Mouse (Mus musculus): ENCODE data around the gene Fgfr2. TPM values are rescaled to one million over a fixed set of nuclear protein-coding genes. Genes with fewer than 3 reads are reported as not detected.

Fgfr2 gene
- total RNA-seq, 1 experiment from 2014 or later, result not detected

DNA sequence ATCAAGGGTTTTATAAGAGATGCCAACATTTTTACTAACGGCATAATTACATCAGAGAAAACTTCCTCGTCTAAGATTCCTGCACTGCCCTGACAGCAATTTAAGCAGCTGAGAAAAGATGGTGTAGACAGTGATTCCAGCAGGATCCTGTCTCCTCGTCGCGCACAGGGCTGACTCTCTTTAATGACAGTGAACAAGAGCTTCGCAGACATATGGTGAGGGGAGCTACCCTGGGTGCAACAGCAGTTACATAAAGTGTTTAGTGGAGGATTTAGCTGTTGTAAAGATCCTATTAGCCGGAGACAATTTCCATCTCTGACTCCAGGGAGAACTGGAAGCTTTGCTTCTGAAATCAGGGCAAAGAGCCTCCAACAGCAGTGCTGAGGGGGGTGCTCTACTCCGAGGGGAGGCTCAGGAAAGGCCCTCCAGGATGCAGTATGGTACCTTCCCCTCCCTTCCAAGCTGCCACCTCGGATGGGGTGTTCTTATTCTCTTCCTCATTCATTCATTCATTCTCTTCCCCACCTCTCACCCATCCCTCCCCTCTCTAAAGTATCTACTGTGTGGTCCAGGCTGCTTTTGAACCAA, 63.5 kb downstream of the Fgfr2 start:
- no peak for ATAC-seq (replicated peaks in 1 of 2; ENCODE audit: insufficient read depth in 1 of 2, low FRiP score in 2 of 2, low TSS enrichment in 1 of 2, low read depth in 1 of 2, poor library complexity in 2 of 2, severe bottlenecking in 2 of 2)

DNA sequence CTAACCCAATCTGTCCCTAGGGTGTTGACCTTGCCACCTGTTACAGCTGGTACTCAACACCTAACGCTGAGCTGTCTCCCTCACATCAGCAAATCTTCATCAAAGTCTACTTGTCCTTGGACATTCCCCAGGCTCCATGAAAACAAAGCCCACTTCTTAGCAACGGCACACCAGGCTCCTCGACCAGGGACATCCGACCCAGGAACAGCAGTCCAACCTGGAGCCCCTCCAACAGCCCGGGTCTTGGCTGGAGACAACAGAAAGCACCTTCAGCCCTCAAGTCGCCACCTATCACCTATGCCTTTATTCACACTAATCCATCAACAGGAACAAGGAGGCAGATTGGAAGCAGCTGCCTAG, 64.0 kb downstream of the Fgfr2 start:
- ATAC-seq (replicated peaks in 1 of 2; ENCODE audit: insufficient read depth in 1 of 2, low FRiP score in 2 of 2, low TSS enrichment in 1 of 2, low read depth in 1 of 2, poor library complexity in 2 of 2, severe bottlenecking in 2 of 2), result no peak

DNA sequence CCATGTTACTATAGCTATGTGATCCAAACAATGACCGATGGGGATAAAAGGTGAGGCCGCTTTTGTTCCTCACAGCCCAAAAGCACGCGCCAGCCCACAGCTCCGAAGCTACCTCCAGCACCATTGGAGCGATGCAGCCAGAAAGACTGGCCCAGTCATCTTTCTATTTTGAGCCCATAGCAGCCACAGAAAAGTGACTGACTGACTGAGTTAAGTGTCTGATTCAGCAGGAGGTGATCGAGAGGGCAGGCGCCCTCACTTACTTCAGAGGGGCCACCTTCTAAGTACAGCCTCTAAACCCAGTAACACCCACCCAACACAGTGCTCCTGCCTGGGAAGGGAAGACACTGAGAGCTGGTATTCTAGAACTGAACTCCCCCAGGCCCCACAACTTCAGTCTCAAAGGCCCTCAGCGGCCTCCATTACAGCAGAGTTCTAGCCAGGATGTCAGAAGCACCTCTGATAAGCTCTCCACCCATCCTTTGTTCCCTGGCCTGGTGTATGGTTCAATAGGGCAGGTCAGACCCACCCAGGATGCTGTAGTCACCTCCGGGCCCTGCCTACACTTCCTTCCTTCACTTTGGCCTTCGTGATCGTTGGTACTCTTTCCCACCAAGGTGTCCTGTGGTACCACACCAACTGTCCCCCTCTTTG, 64.5 kb downstream of the Fgfr2 start:
- ATAC-seq (replicated peaks in 1 of 2; ENCODE audit: insufficient read depth in 1 of 2, low FRiP score in 2 of 2, low TSS enrichment in 1 of 2, low read depth in 1 of 2, poor library complexity in 2 of 2, severe bottlenecking in 2 of 2), result no peak

DNA sequence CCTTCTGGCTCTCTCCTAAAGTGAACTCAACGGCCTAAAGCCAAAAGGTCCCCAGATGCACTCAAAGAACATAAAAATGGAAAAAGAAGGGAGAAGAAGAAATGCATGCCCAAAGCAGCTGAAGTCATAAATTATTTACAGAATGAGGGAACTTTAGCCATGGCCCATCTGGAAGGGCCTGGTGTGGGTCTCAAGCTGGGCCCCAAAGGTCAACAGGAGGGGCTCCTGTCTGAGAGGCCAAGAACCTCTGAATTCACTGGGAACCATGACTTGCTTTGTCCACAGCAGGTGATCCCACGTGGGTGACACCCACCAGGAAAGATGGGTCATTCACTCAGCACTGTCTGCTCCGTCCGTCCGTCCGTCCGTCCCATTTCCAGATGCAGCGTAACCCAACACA, 66.2 kb downstream of the Fgfr2 start:
- ATAC-seq (replicated peaks in 1 of 2; ENCODE audit: insufficient read depth in 1 of 2, low FRiP score in 2 of 2, low TSS enrichment in 1 of 2, low read depth in 1 of 2, poor library complexity in 2 of 2, severe bottlenecking in 2 of 2), result no peak

- ATAC-seq (replicated peaks in 1 of 2; ENCODE audit: insufficient read depth in 1 of 2, low FRiP score in 2 of 2, low TSS enrichment in 1 of 2, low read depth in 1 of 2, poor library complexity in 2 of 2, severe bottlenecking in 2 of 2), result no peak
Measured at GRCm38 (mm10) chr7:133054486-133054885, 68.7 kb downstream of the Fgfr2 start.

GRCm38 (mm10) chr7:133053757-133054156, 69.4 kb downstream of the Fgfr2 start:
- ATAC-seq (replicated peaks in 1 of 2; ENCODE audit: insufficient read depth in 1 of 2, low FRiP score in 2 of 2, low TSS enrichment in 1 of 2, low read depth in 1 of 2, poor library complexity in 2 of 2, severe bottlenecking in 2 of 2), result no peak

DNA sequence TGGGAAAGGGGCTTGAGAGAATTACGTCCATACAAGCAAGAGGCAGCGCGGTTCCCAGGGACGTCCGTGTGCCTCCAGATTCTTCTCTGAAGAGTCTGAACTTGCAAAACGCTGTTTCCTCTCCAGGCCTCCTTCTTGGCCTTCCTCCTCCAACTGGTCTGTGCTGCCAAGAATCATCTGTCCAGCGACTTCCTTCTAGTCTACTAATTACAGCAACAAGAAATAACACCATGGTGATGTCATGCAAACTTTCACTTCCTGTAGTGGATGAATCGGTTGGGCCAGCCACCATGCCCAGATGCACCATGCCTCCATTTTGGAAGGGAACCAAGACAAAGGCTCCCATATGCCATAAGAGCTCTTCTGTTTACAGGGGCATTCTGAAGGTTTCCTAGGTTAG, 70.3 kb downstream of the Fgfr2 start:
- ATAC-seq (replicated peaks in 1 of 2; ENCODE audit: insufficient read depth in 1 of 2, low FRiP score in 2 of 2, low TSS enrichment in 1 of 2, low read depth in 1 of 2, poor library complexity in 2 of 2, severe bottlenecking in 2 of 2), result peak; percentile 57 to 72

DNA sequence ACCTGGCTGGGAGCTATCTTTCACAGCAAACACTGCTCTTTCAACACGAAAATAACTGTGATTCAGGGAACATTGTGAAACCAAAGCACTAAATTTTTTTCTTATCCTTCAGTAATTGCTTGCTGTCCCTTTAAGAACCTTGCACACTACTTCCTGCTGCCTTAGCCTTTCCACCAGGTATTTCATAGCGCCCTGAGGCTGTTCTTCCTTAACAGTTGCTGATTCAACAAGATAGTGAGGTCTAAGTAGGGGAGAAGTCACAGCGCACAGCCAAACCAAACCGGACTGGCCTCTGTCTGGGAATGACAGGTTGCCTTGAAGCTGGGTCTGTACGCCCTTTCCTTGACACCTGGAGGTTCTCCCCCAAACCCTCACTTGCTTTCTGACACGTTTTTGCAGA, 72.5 kb downstream of the Fgfr2 start:
- no peak for ATAC-seq (replicated peaks in 1 of 2; ENCODE audit: insufficient read depth in 1 of 2, low FRiP score in 2 of 2, low TSS enrichment in 1 of 2, low read depth in 1 of 2, poor library complexity in 2 of 2, severe bottlenecking in 2 of 2)

DNA sequence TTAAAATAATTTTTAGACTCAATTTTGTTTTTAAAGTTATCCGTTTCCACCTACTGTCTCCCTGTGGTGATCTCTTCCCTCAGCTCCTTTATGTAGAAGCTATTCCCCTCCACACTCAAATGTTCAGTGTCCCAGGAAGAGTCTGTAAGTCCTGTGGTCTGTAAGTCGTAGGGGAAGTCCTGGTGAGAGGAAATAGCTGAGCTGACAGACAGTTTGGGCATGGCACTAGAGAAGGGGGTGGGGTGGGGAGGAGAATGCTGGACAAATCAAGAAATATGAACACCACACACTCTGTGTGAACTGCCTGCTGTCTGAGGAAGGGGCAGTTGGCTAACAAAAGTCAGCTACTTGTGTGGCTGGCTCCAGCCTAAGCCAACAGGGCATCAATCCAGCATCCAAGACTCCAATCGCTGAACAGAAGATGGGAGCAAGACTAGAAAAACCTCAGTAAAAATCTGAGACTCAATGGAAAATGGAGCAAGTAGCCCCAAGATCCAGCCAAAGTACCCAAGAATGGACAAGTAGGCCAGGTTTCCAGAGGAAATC, 75.0 kb downstream of the Fgfr2 start:
- ATAC-seq (replicated peaks in 1 of 2; ENCODE audit: insufficient read depth in 1 of 2, low FRiP score in 2 of 2, low TSS enrichment in 1 of 2, low read depth in 1 of 2, poor library complexity in 2 of 2, severe bottlenecking in 2 of 2), result peak; percentile 43 to 75; a peak in 3 of 4 replicates

GRCm38 (mm10) chr7:133047287-133047686, 75.9 kb downstream of the Fgfr2 start:
- peak in 1 of 2 experiments; percentile 29; a peak in 1 of 4 replicates for ATAC-seq (replicated peaks in 1 of 2; ENCODE audit: insufficient read depth in 1 of 2, low FRiP score in 2 of 2, low TSS enrichment in 1 of 2, low read depth in 1 of 2, poor library complexity in 2 of 2, severe bottlenecking in 2 of 2)

- ATAC-seq (replicated peaks in 1 of 2; ENCODE audit: insufficient read depth in 1 of 2, low FRiP score in 2 of 2, low TSS enrichment in 1 of 2, low read depth in 1 of 2, poor library complexity in 2 of 2, severe bottlenecking in 2 of 2), result no peak
Measured at GRCm38 (mm10) chr7:133044721-133045120, 78.4 kb downstream of the Fgfr2 start.

DNA sequence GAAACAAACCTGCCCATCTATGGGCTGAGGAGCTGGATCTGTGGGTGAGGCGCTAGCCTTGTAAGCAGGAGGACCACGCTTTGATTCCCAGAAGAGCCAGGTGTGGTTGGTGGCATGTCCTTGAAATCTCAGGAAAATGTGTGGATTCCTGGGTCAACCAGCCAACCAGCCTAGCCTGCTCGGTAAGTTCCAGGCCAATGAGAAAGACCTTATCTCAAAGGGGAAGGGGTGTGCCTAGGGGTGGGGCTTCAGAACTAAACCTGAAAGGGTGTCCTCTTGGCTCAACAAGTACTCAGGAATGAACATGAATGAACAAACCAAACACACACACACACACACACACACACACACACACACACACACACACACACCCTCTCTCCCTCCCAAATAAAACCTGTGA, 81.4 kb downstream of the Fgfr2 start:
- ATAC-seq (replicated peaks in 1 of 2; ENCODE audit: insufficient read depth in 1 of 2, low FRiP score in 2 of 2, low TSS enrichment in 1 of 2, low read depth in 1 of 2, poor library complexity in 2 of 2, severe bottlenecking in 2 of 2), result no peak

GRCm38 (mm10) chr7:133040688-133041345, 82.3 kb downstream of the Fgfr2 start:
- ATAC-seq (replicated peaks in 1 of 2; ENCODE audit: insufficient read depth in 1 of 2, low FRiP score in 2 of 2, low TSS enrichment in 1 of 2, low read depth in 1 of 2, poor library complexity in 2 of 2, severe bottlenecking in 2 of 2), result no peak

DNA sequence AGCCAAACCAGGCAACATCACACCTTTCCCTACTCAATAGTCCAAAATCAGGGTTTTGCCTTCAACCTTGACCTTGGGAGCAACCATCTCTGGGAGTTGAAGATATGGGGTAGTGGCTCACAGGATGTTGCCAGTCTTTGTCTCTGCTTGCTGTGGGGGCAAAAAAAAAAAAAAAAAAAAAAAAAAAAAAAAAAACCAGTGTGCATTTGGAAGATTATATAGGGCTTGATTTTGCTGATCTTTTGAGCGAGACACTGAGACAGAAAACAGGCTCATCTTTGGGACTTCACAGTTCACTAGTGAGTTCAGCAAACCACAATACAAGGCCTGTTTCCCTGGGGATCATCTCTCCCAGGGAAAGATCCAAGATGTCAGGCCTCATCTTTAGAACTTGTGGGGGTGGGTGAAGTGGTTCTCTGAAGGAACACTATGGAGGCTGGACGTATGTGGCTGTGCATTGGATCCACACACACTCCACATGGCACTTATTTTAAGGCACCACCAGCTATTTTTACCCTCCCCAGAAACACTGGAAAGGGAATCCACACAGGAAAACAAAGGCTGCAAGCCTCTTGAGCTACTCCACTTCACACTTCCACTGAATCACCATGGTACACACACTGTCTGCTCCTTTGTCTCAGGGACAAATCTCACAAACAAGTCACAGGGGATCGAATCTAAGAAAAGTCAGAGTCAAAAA, 83.4 kb downstream of the Fgfr2 start:
- no peak for ATAC-seq (replicated peaks in 1 of 2; ENCODE audit: insufficient read depth in 1 of 2, low FRiP score in 2 of 2, low TSS enrichment in 1 of 2, low read depth in 1 of 2, poor library complexity in 2 of 2, severe bottlenecking in 2 of 2)

GRCm38 (mm10) chr7:133037618-133038017, 85.5 kb downstream of the Fgfr2 start:
- no peak for ATAC-seq (replicated peaks in 1 of 2; ENCODE audit: insufficient read depth in 1 of 2, low FRiP score in 2 of 2, low TSS enrichment in 1 of 2, low read depth in 1 of 2, poor library complexity in 2 of 2, severe bottlenecking in 2 of 2)

DNA sequence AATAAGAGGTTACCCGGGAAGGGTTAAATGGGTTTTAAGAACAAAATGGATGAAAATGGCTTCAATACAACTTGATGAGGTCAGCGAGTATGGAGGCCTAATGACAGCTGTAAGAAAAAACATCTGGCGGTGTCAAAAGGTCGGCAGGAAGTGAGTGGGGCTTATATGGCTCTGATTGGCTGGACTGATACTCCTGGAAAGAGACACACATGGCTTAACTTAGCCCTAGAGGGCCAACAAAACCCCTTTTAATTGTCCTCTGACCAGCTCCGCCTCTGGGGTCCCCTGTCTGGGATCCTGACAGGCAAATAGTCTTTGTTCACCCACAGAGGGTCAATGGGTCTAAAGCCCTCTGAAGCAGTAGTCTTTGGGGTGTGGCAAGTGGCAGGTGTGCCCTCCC, 85.9 kb downstream of the Fgfr2 start:
- no peak for ATAC-seq (replicated peaks in 1 of 2; ENCODE audit: insufficient read depth in 1 of 2, low FRiP score in 2 of 2, low TSS enrichment in 1 of 2, low read depth in 1 of 2, poor library complexity in 2 of 2, severe bottlenecking in 2 of 2)

- no peak for ATAC-seq (replicated peaks in 1 of 2; ENCODE audit: insufficient read depth in 1 of 2, low FRiP score in 2 of 2, low TSS enrichment in 1 of 2, low read depth in 1 of 2, poor library complexity in 2 of 2, severe bottlenecking in 2 of 2)
Measured at GRCm38 (mm10) chr7:133035901-133036300, 87.2 kb downstream of the Fgfr2 start.

Measured in hematopoietic stem cell, adult 5-6 weeks (primary cell).